Mouse (Mus musculus): Measurements from ENCODE around the gene Etv2.

GRCm38 (mm10) chr7:30585170-30585569 is 50.5 kb downstream of the Etv2 start:
- no peak for TF ChIP-seq CTCF (IDR thresholded peaks at IDR 0.05; ENCODE audit: insufficient read depth, low read depth, low read length)
- no peak for TF ChIP-seq POLR2A (IDR thresholded peaks at IDR 0.05; ENCODE audit: insufficient read depth, low read depth, low read length)

All from olfactory bulb, adult 2 months (tissue).